Mouse (Mus musculus) heart, adult 8-10 months (tissue): ENCODE results near the gene Mybph. TPM values are rescaled to one million over a fixed set of nuclear protein-coding genes. Genes with fewer than 3 reads are reported as not detected.

Experiments
- DNase-seq: peaks from one replicate; pipeline ENCODE4 v3.0.0; 2022; ENCODE audit warnings: low spot score
- total RNA-seq, 4 experiments: library from RNA; stranded (reverse); gene quantifications; 2 replicates each; pipeline ENCODE4 v1.2.4; 2022

The Mybph gene
- under 1 TPM in 1 of 4 experiments, not detected in 3; 0.28 TPM for total RNA-seq

- no peak for DNase-seq
Observed at GRCm38 (mm10) chr1:134193126-134193525, at the start of gene Mybph. TSS of gene Mybph (plus strand) at chr1:134193448.

GRCm38 (mm10) chr1:134146066-134146465, 47.2 kb upstream of the Mybph start:
- DNase-seq = no peak

GRCm38 (mm10) chr1:134150076-134150475, 43.2 kb upstream of the Mybph start:
- DNase-seq = no peak

- no peak for DNase-seq
Observed at GRCm38 (mm10) chr1:134150745-134151144, 42.5 kb upstream of the Mybph start.

GRCm38 (mm10) chr1:134151655-134152412, 41.4 kb upstream of the Mybph start:
- DNase-seq = peak; percentile 87

- no peak for DNase-seq
Observed at GRCm38 (mm10) chr1:134152626-134153590, 40.3 kb upstream of the Mybph start.

GRCm38 (mm10) chr1:134154121-134154520, 39.1 kb upstream of the Mybph start:
- DNase-seq = no peak

- DNase-seq = no peak
Observed at GRCm38 (mm10) chr1:134154655-134155054, 38.6 kb upstream of the Mybph start.

- no peak for DNase-seq
Observed at GRCm38 (mm10) chr1:134160404-134160803, 32.8 kb upstream of the Mybph start.

GRCm38 (mm10) chr1:134161399-134161798, 31.8 kb upstream of the Mybph start:
- DNase-seq = no peak

GRCm38 (mm10) chr1:134162510-134163225, 30.6 kb upstream of the Mybph start:
- no peak for DNase-seq

GRCm38 (mm10) chr1:134163476-134163875, 29.8 kb upstream of the Mybph start:
- DNase-seq = no peak

GRCm38 (mm10) chr1:134164454-134164853, 28.8 kb upstream of the Mybph start:
- peak; percentile 11 for DNase-seq

- DNase-seq = no peak
Observed at GRCm38 (mm10) chr1:134166547-134166946, 26.7 kb upstream of the Mybph start.

- DNase-seq = peak; percentile 16
Observed at GRCm38 (mm10) chr1:134167416-134168305, 25.6 kb upstream of the Mybph start.

- no peak for DNase-seq
Observed at GRCm38 (mm10) chr1:134168567-134168966, 24.7 kb upstream of the Mybph start.

- no peak for DNase-seq
Observed at GRCm38 (mm10) chr1:134168985-134169697, 24.1 kb upstream of the Mybph start.

GRCm38 (mm10) chr1:134173081-134173480, 20.2 kb upstream of the Mybph start:
- no peak for DNase-seq

GRCm38 (mm10) chr1:134177976-134178375, 15.3 kb upstream of the Mybph start:
- no peak for DNase-seq

GRCm38 (mm10) chr1:134182025-134182424, 11.2 kb upstream of the Mybph start, which contains the start of gene Chil1:
TSS of gene Chil1 (plus strand) at chr1:134182176.
- no peak for DNase-seq
